Mouse (Mus musculus) MEL (cell line): ENCODE results near the gene Gprc5a.

Experiments used
- CHD2 ChIP-seq: IDR thresholded peaks from 2 replicates; pipeline ENCODE4 v1.6.1; 2011; ENCODE audit warnings: low read length, improper control_type of control experiment
- CTCF ChIP-seq, 3 experiments: IDR thresholded peaks in 2 of 3; conservative IDR thresholded peaks in 1 of 3; 2 replicates each; pipeline ENCODE4 v1.5.1; 2011 to 2012; ENCODE audit warnings: low read length in 3 of 3, low read depth in 2 of 3, mild to moderate bottlenecking in 2 of 3, improper control_type of control experiment in 1 of 3, inconsistent platforms in 1 of 3, mixed read lengths in 1 of 3, moderate library complexity in 1 of 3; ENCODE audit not compliant: control insufficient read depth in 1 of 3, insufficient read depth in 1 of 3, poor library complexity in 1 of 3, severe bottlenecking in 1 of 3
- EP300 ChIP-seq, 2 experiments: IDR thresholded peaks; 2 replicates each; pipeline ENCODE4 v1.6.1; 2011; ENCODE audit warnings: improper control_type of control experiment in 2 of 2, low read length in 2 of 2, low read depth in 1 of 2, mild to moderate bottlenecking in 1 of 2
- HCFC1 ChIP-seq: IDR thresholded peaks from 2 replicates; pipeline ENCODE4 v1.6.1; 2012; ENCODE audit warnings: low read depth, mild to moderate bottlenecking, inconsistent platforms, low read length, improper control_type of control experiment, moderate library complexity
- MAFK ChIP-seq: IDR thresholded peaks from 2 replicates; pipeline ENCODE4 v1.6.1; 2011; ENCODE audit warnings: low read depth, mild to moderate bottlenecking, low read length, improper control_type of control experiment, borderline replicate concordance
- MXI1 ChIP-seq: IDR thresholded peaks from 2 replicates; pipeline ENCODE4 v1.6.1; 2011; ENCODE audit warnings: mild to moderate bottlenecking, low read depth, low read length, improper control_type of control experiment
- MYC ChIP-seq: IDR thresholded peaks from 2 replicates; pipeline ENCODE4 v1.6.1; 2011; ENCODE audit warnings: low read depth, mild to moderate bottlenecking, low read length, improper control_type of control experiment, moderate library complexity
- POLR2A ChIP-seq, 2 experiments: IDR thresholded peaks; 2 replicates each; pipeline ENCODE4 v1.6.1; 2011 to 2012; ENCODE audit warnings: low read length in 2 of 2, mild to moderate bottlenecking in 2 of 2, control low read depth in 1 of 2, improper control_type of control experiment in 1 of 2, low read depth in 1 of 2, moderate library complexity in 1 of 2; ENCODE audit not compliant: control insufficient read depth in 1 of 2, insufficient read depth in 1 of 2, poor library complexity in 1 of 2
- RAD21 ChIP-seq: IDR thresholded peaks from 2 replicates; pipeline ENCODE4 v1.6.1; 2011; ENCODE audit warnings: mild to moderate bottlenecking, low read depth, low read length, improper control_type of control experiment
- TAL1 ChIP-seq: IDR thresholded peaks from 2 replicates; pipeline ENCODE4 v1.6.1; 2012; ENCODE audit warnings: mild to moderate bottlenecking, inconsistent platforms, low read length, moderate library complexity, mixed read lengths
- TBP ChIP-seq: IDR thresholded peaks from 2 replicates; pipeline ENCODE4 v1.8.0; 2011; ENCODE audit warnings: low read depth, low read length, improper control_type of control experiment
- USF1 ChIP-seq: IDR thresholded peaks from 2 replicates; pipeline ENCODE4 v1.6.1; 2014; ENCODE audit warnings: low read depth, mild to moderate bottlenecking, inconsistent platforms, low read length, improper control_type of control experiment, moderate library complexity
- USF2 ChIP-seq, 2 experiments: IDR thresholded peaks; 2 replicates each; pipeline ENCODE4 v1.6.1; 2011 to 2012; ENCODE audit warnings: improper control_type of control experiment in 2 of 2, low read length in 2 of 2, borderline replicate concordance in 1 of 2, inconsistent platforms in 1 of 2, low read depth in 1 of 2, mild to moderate bottlenecking in 1 of 2; ENCODE audit not compliant: insufficient read depth in 1 of 2
- ZNF384 ChIP-seq: IDR thresholded peaks from 2 replicates; pipeline ENCODE4 v1.6.1; 2012; ENCODE audit warnings: low read depth, mild to moderate bottlenecking, inconsistent platforms, low read length, improper control_type of control experiment

GRCm38 (mm10) chr6:135102736-135103303 lies 37.4 kb downstream of the Gprc5a start:
- TF ChIP-seq CHD2 (no peak), MYC (no peak), MAFK (no peak), CTCF (IDR thresholded peaks at IDR 0.05 in 2 of 3, conservative IDR thresholded peaks at IDR 0.05 in 1 of 3; ENCODE audit: control insufficient read depth in 1 of 3, insufficient read depth in 1 of 3, low read depth in 2 of 3, low read length in 3 of 3, poor library complexity in 1 of 3, severe bottlenecking in 1 of 3) (no peak), TBP (no peak), HCFC1 (no peak), POLR2A (IDR thresholded peaks at IDR 0.05; ENCODE audit: control insufficient read depth in 1 of 2, insufficient read depth in 1 of 2, low read depth in 1 of 2, low read length in 2 of 2, poor library complexity in 1 of 2) (no peak), RAD21 (no peak), TAL1 (no peak), EP300 (IDR thresholded peaks at IDR 0.05; ENCODE audit: low read depth in 1 of 2, low read length in 2 of 2) (no peak), MXI1 (no peak), ZNF384 (no peak), USF2 (IDR thresholded peaks at IDR 0.05; ENCODE audit: borderline replicate concordance in 1 of 2, insufficient read depth in 1 of 2, low read depth in 1 of 2, low read length in 2 of 2) (no peak), USF1 (no peak)
